Mouse (Mus musculus) intestine, postnatal 0 days (tissue): ENCODE data around the gene Prr23a3. TPM values are rescaled to one million over a fixed set of nuclear protein-coding genes. Genes with fewer than 3 reads are reported as not detected.

Experiments
- ATAC-seq: fragments of 200-750 bp; cut with Nextera tagmentation; 2 replicates; pipeline ENCODE4 v1.8.0; 2017; ENCODE audit warnings: mild to moderate bottlenecking, moderate TSS enrichment, moderate library complexity
- H3K27ac ChIP-seq: fragments of 300-500 bp; sonication (generic); 2 replicates; pipeline ENCODE4 v1.5.1; 2014; ENCODE audit warnings: mild to moderate bottlenecking, low read depth, low read length, moderate library complexity
- H3K27me3 ChIP-seq: fragments of 300-500 bp; sonication (generic); replicated peaks from 2 replicates; pipeline ENCODE4 v1.6.1; 2014; ENCODE audit warnings: low read length, mixed read lengths; ENCODE audit not compliant: control insufficient read depth, insufficient read depth
- H3K36me3 ChIP-seq: fragments of 300-500 bp; sonication (generic); 2 replicates; pipeline ENCODE4 v1.6.1; 2014; ENCODE audit warnings: mild to moderate bottlenecking, moderate library complexity; ENCODE audit not compliant: control insufficient read depth, insufficient read depth
- H3K4me1 ChIP-seq: fragments of 300-500 bp; sonication (generic); replicated peaks from 2 replicates; pipeline ENCODE4 v1.6.1; 2014; ENCODE audit warnings: antibody characterized with exemption, low read length, mixed read lengths; ENCODE audit not compliant: control insufficient read depth, insufficient read depth
- H3K4me2 ChIP-seq: fragments of 300-500 bp; sonication (generic); replicated peaks from 2 replicates; pipeline ENCODE4 v1.6.1; 2014; ENCODE audit warnings: low read depth, mild to moderate bottlenecking, moderate library complexity
- H3K4me3 ChIP-seq: fragments of 300-500 bp; sonication (generic); 2 replicates; pipeline ENCODE4 v1.5.1; 2014; ENCODE audit warnings: low read depth, low read length
- H3K9ac ChIP-seq: fragments of 300-500 bp; sonication (generic); 2 replicates; pipeline ENCODE4 v1.6.1; 2014; ENCODE audit warnings: mild to moderate bottlenecking, low read depth, low read length
- H3K9me3 ChIP-seq: fragments of 300-500 bp; sonication (generic); 2 replicates; pipeline ENCODE4 v1.6.1; 2016; ENCODE audit warnings: mixed run types; ENCODE audit not compliant: control insufficient read depth
- CTCF ChIP-seq: sonication (generic); IDR thresholded peaks from 2 replicates; pipeline ENCODE4 v1.5.1; 2016; ENCODE audit warnings: low read depth, mild to moderate bottlenecking, control low read depth, antibody characterized with exemption, moderate library complexity
- WGBS: fragments of 180-500 bp; shearing (Covaris S2); extraction: QIAGEN DNeasy Blood & Tissue Kit; methylation state at CpG from one replicate; pipeline ENCODE4 v1.1.7; 2014; 5-methylcytosine and 5-hydroxymethylcytosine counted together
- polyA plus RNA-seq: library from polyadenylated mRNA; unstranded; fragments of >200 nt; fragmentation: Nextera tagmentation; extraction: Ambion mirVana; gene quantifications from 2 replicates; pipeline ENCODE4 v1.2.1, GENCODE M21; 2015

The Prr23a3 gene
- polyA plus RNA-seq: not detected in 2 replicates

GRCm38 (mm10) chr9:98864571-98864970 is at the start of gene Prr23a3:
Prr23a3 (plus strand) TSS chr9:98864767.
- ATAC-seq: no peak
- no peaks in the 10 kb centered on the region for H3K9me3 ChIP-seq
- H3K4me3 ChIP-seq: no peak within 1 kb of the TSS
- no peak within 1 kb of the TSS for H3K4me2 ChIP-seq
- no peaks in the 10 kb centered on the region for H3K36me3 ChIP-seq
- WGBS: 56% methylated on average over 22 of the region's 22 CpGs
- H3K4me1 ChIP-seq: no peaks in the 10 kb centered on the region
- no peaks in the 10 kb centered on the region for H3K27me3 ChIP-seq
- no peak within 1 kb of the TSS for H3K27ac ChIP-seq
- no peak for TF ChIP-seq CTCF
- no peak within 1 kb of the TSS for H3K9ac ChIP-seq

GRCm38 (mm10) chr9:98816066-98816465 is 48.5 kb upstream of the Prr23a3 start:
- H3K9ac ChIP-seq: no peak overlapping the region
- 61% methylated on average over 3 of the region's 3 CpGs for WGBS
- no peak overlapping the region for H3K4me3 ChIP-seq
- no peaks in the 10 kb centered on the region for H3K36me3 ChIP-seq
- ATAC-seq: no peak
- H3K27ac ChIP-seq: no peak overlapping the region
- H3K9me3 ChIP-seq: no peaks in the 10 kb centered on the region
- no peaks in the 10 kb centered on the region for H3K4me1 ChIP-seq
- no peak for TF ChIP-seq CTCF
- H3K4me2 ChIP-seq: no peak overlapping the region
- no peaks in the 10 kb centered on the region for H3K27me3 ChIP-seq

GRCm38 (mm10) chr9:98817592-98817991 is 47.0 kb upstream of the Prr23a3 start:
- no peaks in the 10 kb centered on the region for H3K36me3 ChIP-seq
- no peak overlapping the region for H3K9ac ChIP-seq
- no peaks in the 10 kb centered on the region for H3K27me3 ChIP-seq
- no peaks in the 10 kb centered on the region for H3K9me3 ChIP-seq
- H3K27ac ChIP-seq: no peak overlapping the region
- TF ChIP-seq CTCF: no peak
- WGBS: 90% methylated on average over 7 of the region's 7 CpGs
- no peaks in the 10 kb centered on the region for H3K4me1 ChIP-seq
- no peak overlapping the region for H3K4me3 ChIP-seq
- H3K4me2 ChIP-seq: no peak overlapping the region
- ATAC-seq: no peak

GRCm38 (mm10) chr9:98818971-98819370 is 45.6 kb upstream of the Prr23a3 start:
- Histone ChIP-seq H3K9me3 (no peaks in the 10 kb centered on the region), H3K27me3 (no peaks in the 10 kb centered on the region), H3K36me3 (no peaks in the 10 kb centered on the region), H3K4me3 (no peak overlapping the region), H3K27ac (no peak overlapping the region), H3K4me2 (no peak overlapping the region), H3K4me1 (no peaks in the 10 kb centered on the region), H3K9ac (no peak overlapping the region)
- ATAC-seq: no peak
- WGBS: 78% methylated on average over 5 of the region's 5 CpGs
- no peak for TF ChIP-seq CTCF

- Histone ChIP-seq H3K4me2 (no peak overlapping the region), H3K27me3 (no peaks in the 10 kb centered on the region), H3K27ac (no peak overlapping the region), H3K4me1 (no peaks in the 10 kb centered on the region), H3K4me3 (no peak overlapping the region), H3K36me3 (no peaks in the 10 kb centered on the region), H3K9me3 (no peaks in the 10 kb centered on the region), H3K9ac (no peak overlapping the region)
- ATAC-seq: no peak
- WGBS: 82% methylated on average over 2 of the region's 2 CpGs
- TF ChIP-seq CTCF: no peak
These were observed 45.1 kb upstream of the Prr23a3 start for GRCm38 (mm10) chr9:98819481-98819880.

- no peak for ATAC-seq
These were observed 44.1 kb upstream of the Prr23a3 start for GRCm38 (mm10) chr9:98820461-98820860.

GRCm38 (mm10) chr9:98821067-98821466 is 43.5 kb upstream of the Prr23a3 start:
- H3K27ac ChIP-seq: no peak overlapping the region
- TF ChIP-seq CTCF: no peak
- ATAC-seq: no peak

More at GRCm38 (mm10) chr9:98820461-98820860, 44.1 kb upstream of the Prr23a3 start:
- H3K36me3 ChIP-seq: no peaks in the 10 kb centered on the region
- H3K4me2 ChIP-seq: no peak overlapping the region
- H3K9me3 ChIP-seq: no peaks in the 10 kb centered on the region
- H3K27ac ChIP-seq: no peak overlapping the region
- no peaks in the 10 kb centered on the region for H3K4me1 ChIP-seq
- 73% methylated on average over 4 of the region's 4 CpGs for WGBS
- H3K9ac ChIP-seq: no peak overlapping the region
- no peaks in the 10 kb centered on the region for H3K27me3 ChIP-seq
- TF ChIP-seq CTCF: no peak
- H3K4me3 ChIP-seq: no peak overlapping the region

More at GRCm38 (mm10) chr9:98821067-98821466, 43.5 kb upstream of the Prr23a3 start:
- Histone ChIP-seq H3K4me1 (no peaks in the 10 kb centered on the region), H3K27me3 (no peaks in the 10 kb centered on the region), H3K9ac (no peak overlapping the region), H3K9me3 (no peaks in the 10 kb centered on the region), H3K4me2 (no peak overlapping the region), H3K4me3 (no peak overlapping the region), H3K36me3 (no peaks in the 10 kb centered on the region)
